Mouse (Mus musculus) heart, embryonic 11.5 days (tissue): ENCODE measurements around the gene Phf11c. TPM values are rescaled to one million over a fixed set of nuclear protein-coding genes. Genes with fewer than 3 reads are reported as not detected.

ENCODE experiments used
- ATAC-seq: fragments of 200-750 bp; cut with Nextera tagmentation; replicated peaks from 2 replicates; pipeline ENCODE4 v1.8.0; 2017; ENCODE audit warnings: moderate library complexity; ENCODE audit not compliant: insufficient number of reproducible peaks, low FRiP score, low TSS enrichment
- H3K27ac ChIP-seq: fragments of 300-500 bp; sonication (generic); 2 replicates; pipeline ENCODE4 v1.5.1; 2014; ENCODE audit warnings: mild to moderate bottlenecking, low read depth, low read length
- H3K27me3 ChIP-seq: fragments of 300-500 bp; sonication (generic); 2 replicates; pipeline ENCODE4 v1.6.1; 2014; ENCODE audit warnings: mild to moderate bottlenecking, low read length, mixed read lengths; ENCODE audit not compliant: control insufficient read depth, insufficient read depth
- H3K36me3 ChIP-seq: fragments of 300-500 bp; sonication (generic); 2 replicates; pipeline ENCODE4 v1.6.1; 2014; ENCODE audit warnings: mild to moderate bottlenecking, low read length, moderate library complexity, mixed read lengths; ENCODE audit not compliant: control insufficient read depth, insufficient read depth
- H3K4me1 ChIP-seq: fragments of 300-500 bp; sonication (generic); 2 replicates; pipeline ENCODE4 v1.6.1; 2014; ENCODE audit warnings: low read length; ENCODE audit not compliant: control insufficient read depth, insufficient read depth
- H3K4me2 ChIP-seq: fragments of 300-500 bp; sonication (generic); 2 replicates; pipeline ENCODE4 v1.6.1; 2014; ENCODE audit warnings: mild to moderate bottlenecking, moderate library complexity
- H3K4me3 ChIP-seq: fragments of 300-500 bp; sonication (generic); 2 replicates; pipeline ENCODE4 v1.5.1; 2014; ENCODE audit warnings: low read depth, low read length
- H3K9ac ChIP-seq: fragments of 300-500 bp; sonication (generic); 2 replicates; pipeline ENCODE4 v1.6.1; 2014; ENCODE audit warnings: mild to moderate bottlenecking, low read depth, low read length, moderate library complexity
- H3K9me3 ChIP-seq: fragments of 300-500 bp; sonication (generic); replicated peaks from 2 replicates; pipeline ENCODE4 v1.6.1; 2016; ENCODE audit warnings: low read length; ENCODE audit not compliant: control insufficient read depth
- WGBS: fragments of 180-500 bp; shearing (Covaris S2); extraction: QIAGEN DNeasy Blood & Tissue Kit; methylation state at CpG from one replicate; pipeline ENCODE4 v1.1.7; 2014; ENCODE audit not compliant: insufficient replicate concordance; 5-methylcytosine and 5-hydroxymethylcytosine counted together
- polyA plus RNA-seq: library from polyadenylated mRNA; unstranded; fragments of >200 nt; fragmentation: Nextera tagmentation; extraction: Ambion mirVana; gene quantifications from 2 replicates; pipeline ENCODE4 v1.2.1, GENCODE M21; 2014

Gene Phf11c
- polyA plus RNA-seq: 0.80 and 0.96 TPM in 2 replicates

- no peaks in the 10 kb centered on the region for H3K27me3 ChIP-seq
These were observed at the start of gene Phf11c for GRCm38 (mm10) chr14:59395281-59395680. Phf11c (minus strand) TSS chr14:59395381.

GRCm38 (mm10) chr14:59441472-59441805, 46.3 kb upstream of the Phf11c start:
- no peaks in the 10 kb centered on the region for H3K36me3 ChIP-seq
- peak overlapping the region; percentile 88 for H3K27ac ChIP-seq
- no peak for ATAC-seq
- H3K4me2 ChIP-seq: peak overlapping the region; percentile 65
- H3K9me3 ChIP-seq: no peaks in the 10 kb centered on the region
- no peaks in the 10 kb centered on the region for H3K27me3 ChIP-seq
- 15% methylated on average over 6 of the region's 6 CpGs for WGBS
- H3K4me1 ChIP-seq: no peaks in the 10 kb centered on the region
- peak overlapping the region; percentile 83 for H3K4me3 ChIP-seq
- peak overlapping the region; percentile 91 for H3K9ac ChIP-seq

More at GRCm38 (mm10) chr14:59395281-59395680, at the start of gene Phf11c:
- 89% methylated on average over 3 of the region's 3 CpGs for WGBS
- Histone ChIP-seq H3K4me1 (no peaks in the 10 kb centered on the region), H3K9ac (no peak within 1 kb of the TSS), H3K4me2 (no peak within 1 kb of the TSS), H3K4me3 (no peak within 1 kb of the TSS), H3K27ac (no peak within 1 kb of the TSS), H3K36me3 (no peaks in the 10 kb centered on the region), H3K9me3 (no peaks in the 10 kb centered on the region)
- no peak for ATAC-seq

- under 1% methylated on average over 66 of the region's 66 CpGs for WGBS
These were observed 45.6 kb upstream of the Phf11c start, which contains the start of the genes Setdb2 and Cab39l for GRCm38 (mm10) chr14:59440558-59441471. Setdb2 (minus strand) TSS chr14:59440884. Cab39l (plus strand) TSS chr14:59440972.

GRCm38 (mm10) chr14:59440039-59440438, 44.9 kb upstream of the Phf11c start:
- Histone ChIP-seq H3K4me2 (peak overlapping the region; percentile 65), H3K27me3 (no peaks in the 10 kb centered on the region)

More at GRCm38 (mm10) chr14:59440558-59441471, 45.6 kb upstream of the Phf11c start, which contains the start of the genes Setdb2 and Cab39l:
- ATAC-seq: peak; percentile 98
- Histone ChIP-seq H3K4me2 (peak within 1 kb of the TSS; percentile 65), H3K27me3 (no peaks in the 10 kb centered on the region), H3K9ac (peak within 1 kb of the TSS; percentile 91), H3K9me3 (no peaks in the 10 kb centered on the region), H3K27ac (peak within 1 kb of the TSS; percentile 88), H3K4me3 (peak within 1 kb of the TSS; percentile 83), H3K4me1 (no peaks in the 10 kb centered on the region), H3K36me3 (no peaks in the 10 kb centered on the region)

GRCm38 (mm10) chr14:59438505-59438904, 43.3 kb upstream of the Phf11c start:
- no peaks in the 10 kb centered on the region for H3K4me1 ChIP-seq
- no peaks in the 10 kb centered on the region for H3K27me3 ChIP-seq
- H3K4me3 ChIP-seq: no peak overlapping the region
- ATAC-seq: no peak
- no peak overlapping the region for H3K27ac ChIP-seq
- H3K36me3 ChIP-seq: no peaks in the 10 kb centered on the region
- 83% methylated on average over 2 of the region's 2 CpGs for WGBS
- no peaks in the 10 kb centered on the region for H3K9me3 ChIP-seq
- no peak overlapping the region for H3K9ac ChIP-seq
- no peak overlapping the region for H3K4me2 ChIP-seq

More at GRCm38 (mm10) chr14:59440039-59440438, 44.9 kb upstream of the Phf11c start:
- H3K9me3 ChIP-seq: no peaks in the 10 kb centered on the region
- H3K27ac ChIP-seq: no peak overlapping the region
- no peak for ATAC-seq
- no peaks in the 10 kb centered on the region for H3K36me3 ChIP-seq
- H3K4me1 ChIP-seq: no peaks in the 10 kb centered on the region
- peak overlapping the region; percentile 83 for H3K4me3 ChIP-seq
- 12% methylated on average over 7 of the region's 7 CpGs for WGBS
- H3K9ac ChIP-seq: peak overlapping the region; percentile 91

GRCm38 (mm10) chr14:59437398-59437797, 42.2 kb upstream of the Phf11c start:
- H3K4me1 ChIP-seq: no peaks in the 10 kb centered on the region
- 89% methylated on average over 3 of the region's 3 CpGs for WGBS
- H3K4me2 ChIP-seq: no peak overlapping the region
- no peak overlapping the region for H3K27ac ChIP-seq
- no peak for ATAC-seq
- no peaks in the 10 kb centered on the region for H3K9me3 ChIP-seq
- H3K4me3 ChIP-seq: no peak overlapping the region
- no peaks in the 10 kb centered on the region for H3K27me3 ChIP-seq
- H3K36me3 ChIP-seq: no peaks in the 10 kb centered on the region
- H3K9ac ChIP-seq: no peak overlapping the region

GRCm38 (mm10) chr14:59435206-59435605, 40.0 kb upstream of the Phf11c start:
- H3K4me1 ChIP-seq: no peaks in the 10 kb centered on the region
- H3K4me3 ChIP-seq: no peak overlapping the region
- no peaks in the 10 kb centered on the region for H3K36me3 ChIP-seq

GRCm38 (mm10) chr14:59433902-59434301, 38.7 kb upstream of the Phf11c start:
- 55% methylated on average over 2 of the region's 2 CpGs for WGBS
- Histone ChIP-seq H3K36me3 (no peaks in the 10 kb centered on the region), H3K9me3 (no peaks in the 10 kb centered on the region), H3K4me1 (no peaks in the 10 kb centered on the region), H3K4me2 (no peak overlapping the region), H3K9ac (no peak overlapping the region), H3K27ac (no peak overlapping the region), H3K27me3 (no peaks in the 10 kb centered on the region), H3K4me3 (no peak overlapping the region)
- no peak for ATAC-seq

More at GRCm38 (mm10) chr14:59435206-59435605, 40.0 kb upstream of the Phf11c start:
- H3K4me2 ChIP-seq: no peak overlapping the region
- H3K27ac ChIP-seq: no peak overlapping the region
- H3K9ac ChIP-seq: no peak overlapping the region
- H3K27me3 ChIP-seq: no peaks in the 10 kb centered on the region
- no peaks in the 10 kb centered on the region for H3K9me3 ChIP-seq
- ATAC-seq: no peak
